Mouse (Mus musculus) cerebellum, postnatal 14 days (tissue): ENCODE results near the gene Mefv.
A peak's percentile ranks its signal among the peaks of the same experiment; 100 is the strongest.

Experiments
- DNase-seq, 2 experiments: peaks; one replicate each; pipeline ENCODE4 v3.0.0; 2021; ENCODE audit warnings: mixed read lengths in 2 of 2

Mefv gene

GRCm38 (mm10) chr16:3717980-3718379 is at the start of gene Mefv:
TSS of gene Mefv (minus strand) at chr16:3718097.
- DNase-seq: no peak

GRCm38 (mm10) chr16:3748976-3749375 is 31.1 kb upstream of the Mefv start:
- DNase-seq: no peak

- DNase-seq: peak in 1 of 2 experiments; percentile 5
Measured at GRCm38 (mm10) chr16:3745656-3746055, 27.8 kb upstream of the Mefv start.

- no peak for DNase-seq
Measured at GRCm38 (mm10) chr16:3744186-3744700, 26.3 kb upstream of the Mefv start.

- DNase-seq: peak; percentile 94 to 97
Measured at GRCm38 (mm10) chr16:3743503-3744185, 25.7 kb upstream of the Mefv start, which contains the start of gene Zfp263. TSS of gene Zfp263 (plus strand) at chr16:3744093.

- DNase-seq: peak; percentile 4 to 7
Measured at GRCm38 (mm10) chr16:3742466-3742865, 24.6 kb upstream of the Mefv start.

- DNase-seq: no peak
Measured at GRCm38 (mm10) chr16:3733198-3733732, 15.4 kb upstream of the Mefv start.

GRCm38 (mm10) chr16:3732612-3733011 is 14.7 kb upstream of the Mefv start:
- DNase-seq: no peak

GRCm38 (mm10) chr16:3727980-3728720 is 10.3 kb upstream of the Mefv start:
- no peak for DNase-seq

- DNase-seq: no peak
Measured at GRCm38 (mm10) chr16:3723231-3723630, 5.3 kb upstream of the Mefv start.

GRCm38 (mm10) chr16:3714731-3715130 is 3.2 kb downstream of the Mefv start:
- no peak for DNase-seq

GRCm38 (mm10) chr16:3706680-3707079 is 11.2 kb downstream of the Mefv start:
- DNase-seq: no peak

- no peak for DNase-seq
Measured at GRCm38 (mm10) chr16:3700893-3701292, 17.0 kb downstream of the Mefv start.

- no peak for DNase-seq
Measured at GRCm38 (mm10) chr16:3699281-3699680, 18.6 kb downstream of the Mefv start.

- peak in 1 of 2 experiments; percentile 5 for DNase-seq
Measured at GRCm38 (mm10) chr16:3689608-3690007, 28.3 kb downstream of the Mefv start.
